Mouse (Mus musculus) brain, embryonic 14.5 days (tissue): ENCODE results near the gene Mylk. TPM values are rescaled to one million over a fixed set of nuclear protein-coding genes. Genes with fewer than 3 reads are reported as not detected.

Source experiments
- DNase-seq: peaks from one replicate; pipeline ENCODE4 v3.0.0-alpha.2; 2011; ENCODE audit warnings: low read depth
- CTCF ChIP-seq: fragments of 200-500 bp; IDR thresholded peaks from 2 replicates; pipeline ENCODE4 v1.5.1; 2012; ENCODE audit warnings: inconsistent platforms, mild to moderate bottlenecking, moderate library complexity, borderline replicate concordance; ENCODE audit not compliant: insufficient read depth, insufficient read length; ENCODE audit errors: extremely low read depth
- POLR2A ChIP-seq: fragments of 200-500 bp; IDR thresholded peaks from 2 replicates; pipeline ENCODE4 v1.6.1; 2012; ENCODE audit warnings: mild to moderate bottlenecking, inconsistent platforms, borderline replicate concordance; ENCODE audit not compliant: poor library complexity, insufficient read depth, insufficient read length, severe bottlenecking; ENCODE audit errors: extremely low read depth
- polyA plus RNA-seq: library from polyadenylated mRNA; depleted of rRNA; stranded (reverse); fragments of >200 nt; gene quantifications from 2 replicates; pipeline ENCODE4 v1.2.3, GENCODE M21; 2012

Mylk gene
- polyA plus RNA-seq, 1 experiment: 8.9 TPM

DNA sequence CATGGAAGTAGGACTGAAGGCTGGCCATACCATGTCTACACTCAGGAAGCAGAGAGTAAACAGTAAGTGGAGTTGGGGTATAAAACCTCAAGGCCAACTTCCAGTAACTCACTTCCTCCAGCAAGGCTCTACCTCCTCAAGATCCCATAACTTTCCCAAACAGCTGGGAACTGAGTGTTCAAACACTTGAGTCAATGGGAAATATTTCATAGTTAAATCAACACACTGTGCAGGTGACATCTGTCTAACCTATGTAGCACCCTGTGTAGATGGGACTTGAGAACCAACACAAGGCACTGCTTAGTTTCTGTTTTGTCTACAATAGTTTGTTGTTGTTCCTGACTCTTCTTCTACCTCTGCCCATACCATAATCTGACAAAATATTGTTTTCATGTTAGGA is 263.4 kb downstream of the Mylk start:
- TF ChIP-seq POLR2A (no peak), CTCF (no peak)
- no peak for DNase-seq

DNA sequence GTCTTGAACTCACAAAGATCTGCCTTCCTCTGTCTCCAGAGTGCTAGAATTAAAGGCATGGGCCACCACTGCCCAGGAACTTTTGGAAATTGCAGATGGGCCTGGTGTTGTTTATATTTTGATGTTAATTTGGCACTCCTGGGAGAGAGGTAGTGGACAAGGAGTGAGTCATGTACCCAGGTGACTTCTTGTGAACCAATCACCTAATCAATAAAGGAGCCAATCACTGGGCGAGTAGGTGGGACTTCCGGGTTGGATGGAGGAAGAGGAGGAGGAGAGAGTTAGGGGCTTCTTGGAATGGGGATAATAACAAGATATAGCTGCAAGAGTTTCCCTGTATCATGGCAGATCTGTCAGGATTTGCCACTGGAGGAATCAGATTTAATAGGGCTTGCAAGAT is 268.5 kb downstream of the Mylk start:
- DNase-seq: no peak
- TF ChIP-seq POLR2A (no peak), CTCF (no peak)

DNA sequence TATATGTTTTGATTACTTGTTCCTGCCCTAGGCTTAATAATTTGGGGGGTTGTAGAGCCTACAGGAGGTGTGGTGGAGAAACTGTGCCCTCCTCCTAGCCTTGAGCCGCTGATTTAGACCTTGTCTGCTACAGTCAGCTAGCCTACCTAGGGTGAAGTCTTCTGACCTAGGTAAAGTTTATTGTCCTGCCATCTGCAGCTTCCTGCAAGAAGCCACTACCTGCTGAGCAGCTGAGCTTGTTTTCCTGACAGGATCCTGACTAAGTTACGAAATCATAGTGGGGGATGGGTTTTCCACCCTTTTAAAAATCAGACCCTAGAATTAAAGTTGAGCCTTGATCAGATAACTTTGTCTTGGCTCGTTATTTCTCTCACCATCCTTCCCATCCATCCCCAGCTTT is 271.5 kb downstream of the Mylk start:
- TF ChIP-seq POLR2A (no peak), CTCF (no peak)
- no peak for DNase-seq

DNA sequence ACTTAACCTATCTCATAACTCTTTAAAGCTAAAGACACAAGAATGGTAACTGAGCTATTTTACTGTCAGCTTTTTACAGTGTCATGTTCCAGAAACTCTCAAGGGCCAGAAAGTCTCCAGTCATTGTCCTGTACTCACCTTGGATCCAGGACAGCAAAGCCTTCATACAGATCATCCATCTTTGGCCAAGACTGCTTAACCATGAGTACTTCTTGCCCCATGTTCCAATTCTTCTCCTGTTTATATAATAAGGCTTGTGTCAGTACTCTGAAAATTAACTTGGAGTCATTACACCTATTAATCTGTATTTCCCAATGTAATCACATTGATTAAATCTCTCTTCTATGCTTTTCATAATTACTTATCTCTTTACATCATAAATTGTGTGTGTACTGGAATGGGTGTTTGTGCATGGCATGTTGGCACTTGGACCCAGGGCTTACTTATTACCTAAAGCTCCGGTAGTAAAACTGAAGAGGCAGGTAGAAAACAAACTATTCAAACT is 273.5 kb downstream of the Mylk start:
- DNase-seq: no peak
- TF ChIP-seq POLR2A (no peak), CTCF (no peak)

DNA sequence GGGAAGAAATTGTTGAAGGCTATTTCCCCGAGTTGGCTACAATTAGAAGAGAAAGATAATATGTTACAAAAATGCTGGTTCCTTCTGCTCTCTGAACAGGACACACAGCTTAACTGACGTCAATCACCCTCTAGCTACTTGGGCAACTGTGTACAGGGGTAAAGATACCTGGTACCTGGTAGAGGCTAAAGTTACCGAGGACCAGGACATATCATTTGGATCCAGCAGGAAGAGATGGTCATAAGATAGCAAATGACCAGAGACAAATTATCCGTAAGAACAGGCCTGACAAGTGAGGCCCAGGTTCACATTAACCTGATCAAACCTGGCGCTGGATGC is 276.9 kb downstream of the Mylk start:
- no peak for TF ChIP-seq CTCF
- no peak for TF ChIP-seq POLR2A
- no peak for DNase-seq

DNA sequence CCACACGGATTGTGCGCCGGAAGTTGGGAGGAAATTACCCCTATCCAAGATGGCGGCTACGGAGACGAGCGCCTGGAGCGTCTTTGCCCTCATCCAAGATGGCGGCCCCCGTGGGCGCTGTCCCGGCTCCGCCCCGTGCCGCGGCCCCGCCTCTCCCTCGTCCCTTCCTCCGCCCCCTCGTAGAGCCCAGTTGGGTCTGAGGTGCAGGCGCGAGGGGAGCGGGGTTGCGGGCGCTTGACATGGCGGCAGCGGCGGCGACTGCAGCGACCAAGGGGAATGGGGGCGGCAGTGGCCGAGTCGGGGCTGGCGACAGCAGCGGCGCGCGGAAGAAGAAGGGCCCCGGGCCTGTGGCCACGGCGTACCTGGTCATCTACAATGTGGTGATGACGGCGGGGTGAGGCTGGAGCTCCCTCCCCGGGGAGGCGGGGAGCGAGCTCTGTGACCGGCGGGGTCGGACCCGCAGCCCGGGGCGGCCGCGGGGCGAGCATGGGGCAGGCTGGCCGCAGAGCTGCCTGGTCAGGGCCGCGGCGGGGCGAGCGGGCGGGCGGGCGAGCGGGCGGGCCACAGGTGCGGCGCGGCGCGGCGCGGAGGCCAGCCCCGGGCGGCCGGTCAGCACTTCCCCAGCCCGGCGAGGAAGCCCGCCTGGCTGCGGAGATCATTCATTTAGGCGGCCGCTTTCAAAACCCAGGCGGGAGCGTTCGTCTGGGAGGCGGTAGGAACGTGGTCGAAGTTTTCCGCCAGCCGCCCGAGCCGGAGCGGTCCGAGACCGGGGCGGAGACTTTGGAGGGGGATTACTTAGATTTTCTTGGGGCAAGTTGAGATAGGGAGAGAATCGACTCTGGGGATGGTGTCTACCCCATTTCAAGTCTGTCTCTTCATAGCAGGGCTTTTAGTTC is 277.5 kb downstream of the Mylk start, which contains the start of gene Hacd2:
TSS of gene Hacd2 (plus strand) at position 187 of the 896 bp plus-strand sequence.
- TF ChIP-seq CTCF: no peak
- TF ChIP-seq POLR2A: peak; percentile 90
- peak; percentile 97 for DNase-seq

DNA sequence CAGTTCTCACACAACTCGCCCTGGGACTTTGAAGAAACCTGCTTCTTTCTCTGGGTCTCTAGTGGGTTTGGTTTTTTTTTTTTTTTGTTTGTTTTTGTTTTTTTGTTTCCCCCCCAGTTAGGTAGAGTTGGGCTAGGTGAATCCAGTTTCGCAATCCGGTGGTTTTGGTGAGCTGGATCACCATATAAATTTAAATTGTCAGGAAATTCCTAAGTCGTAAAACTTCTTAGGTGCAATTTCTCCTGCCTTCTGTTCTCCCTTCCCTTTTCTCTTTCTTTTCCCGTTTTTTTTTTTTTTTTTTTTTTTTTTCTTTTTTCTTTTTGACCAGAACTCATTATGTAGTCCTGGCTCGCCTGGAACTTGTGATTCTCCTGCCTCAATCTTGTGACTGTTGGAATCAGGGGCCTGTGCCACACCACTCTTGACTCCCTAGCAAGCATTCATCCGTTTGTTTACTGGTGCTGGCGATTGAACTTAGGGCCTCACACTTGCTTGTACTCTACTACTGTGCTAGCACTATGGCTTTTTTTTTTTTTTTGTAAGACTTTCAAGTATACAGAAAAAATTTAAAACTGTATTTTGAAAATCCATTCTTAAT is 278.2 kb downstream of the Mylk start:
- DNase-seq: no peak
- TF ChIP-seq POLR2A (no peak), CTCF (no peak)

DNA sequence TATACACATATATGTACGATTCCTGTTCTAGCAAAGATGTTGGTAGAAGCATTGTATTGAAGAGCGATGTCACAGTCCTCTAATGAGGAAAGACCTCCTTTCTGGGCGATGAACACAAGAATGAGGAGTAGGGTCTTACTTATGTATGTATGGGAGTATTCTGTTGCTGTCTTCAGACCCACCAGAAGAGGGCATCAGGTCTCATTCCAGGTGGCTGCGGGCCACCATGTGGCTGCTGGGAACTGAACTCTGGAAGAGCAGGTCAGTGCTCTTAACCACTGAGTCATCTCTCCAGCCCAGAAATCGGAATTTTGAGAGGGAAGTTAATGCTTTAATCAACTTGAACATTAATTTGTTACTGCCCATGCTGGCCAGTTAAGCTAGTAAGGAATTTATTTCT is 279.3 kb downstream of the Mylk start:
- DNase-seq: no peak

DNA sequence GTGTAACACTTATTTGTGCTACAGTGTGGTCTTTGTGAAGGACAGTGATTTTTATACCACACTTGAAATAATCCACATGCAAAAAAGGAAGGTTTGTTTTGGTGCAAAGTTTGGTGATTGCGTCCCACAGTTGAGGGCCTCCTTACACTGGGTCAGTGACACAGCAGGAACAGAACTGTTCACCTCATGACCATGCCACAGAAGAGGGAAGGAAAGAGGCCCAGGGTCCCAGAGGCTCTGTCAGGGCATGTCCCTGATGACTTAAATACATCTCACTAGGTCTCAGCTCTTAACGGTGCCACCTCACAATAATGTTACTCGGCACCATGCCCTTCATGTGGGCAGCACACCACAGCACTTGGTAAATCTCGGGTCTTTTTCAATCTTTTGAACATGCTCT is 280.3 kb downstream of the Mylk start:
- TF ChIP-seq CTCF (no peak), POLR2A (no peak)
- DNase-seq: no peak

More for the DNA sequence above, 279.3 kb downstream of the Mylk start:
- TF ChIP-seq CTCF (no peak; the same call in 1 of the 2 replicates), POLR2A (no peak)

DNA sequence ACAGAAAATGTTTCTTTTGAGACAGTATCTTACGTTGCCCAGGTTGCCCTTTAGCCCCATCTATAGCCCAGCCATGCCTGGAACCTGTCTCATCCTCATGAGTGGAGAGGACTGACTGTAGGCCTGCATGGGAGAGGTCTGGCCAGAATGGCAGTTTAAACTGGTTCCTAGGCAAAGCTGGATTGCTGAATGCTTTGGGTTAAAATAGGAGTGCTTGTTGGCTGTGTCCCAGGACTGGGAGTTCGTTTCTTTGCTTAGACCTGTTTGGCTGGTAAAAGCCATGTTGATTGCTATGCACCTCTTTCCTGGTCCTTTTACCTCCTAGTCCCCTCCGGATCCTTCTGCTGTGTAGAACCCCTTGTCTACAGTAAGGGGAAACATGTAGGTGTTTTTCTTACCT is 288.2 kb downstream of the Mylk start:
- no peak for DNase-seq
- TF ChIP-seq POLR2A (no peak), CTCF (no peak)

DNA sequence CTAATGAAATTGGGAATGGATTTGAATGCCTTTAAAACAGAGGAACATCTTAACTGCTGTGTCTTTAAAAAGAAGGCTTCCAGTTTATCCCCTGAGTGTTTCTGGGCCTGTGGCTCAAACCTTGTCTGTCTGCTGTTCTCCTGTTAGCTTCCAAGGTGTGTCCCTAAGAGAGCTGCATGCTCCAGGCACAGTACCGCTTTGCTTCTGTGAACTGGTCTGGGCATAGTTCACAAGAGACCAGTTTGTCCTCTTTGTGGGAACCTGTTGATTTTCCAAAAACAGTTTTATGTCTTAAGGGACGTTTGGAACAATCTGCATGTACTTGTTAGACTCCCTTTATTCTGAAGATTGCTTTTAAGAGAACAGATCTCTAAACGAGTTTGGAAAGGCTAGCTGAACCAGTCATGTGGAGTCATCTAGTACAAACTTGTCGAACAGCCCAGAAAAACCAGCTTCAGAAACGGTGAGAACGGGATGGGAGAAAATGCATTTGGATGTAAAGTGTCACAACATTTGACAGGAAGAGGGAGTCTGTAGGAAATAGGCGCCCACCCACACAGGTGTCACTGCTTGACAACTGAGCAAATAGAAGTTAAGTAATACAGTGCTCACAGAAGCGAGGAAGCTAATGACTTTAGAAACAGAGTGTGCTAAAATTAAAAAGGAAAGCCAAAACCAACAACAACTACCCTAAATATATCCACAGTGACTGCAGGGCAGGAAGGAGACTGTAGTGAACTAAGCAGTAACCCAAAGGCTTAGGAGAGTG is 289.0 kb downstream of the Mylk start:
- DNase-seq: no peak
- TF ChIP-seq CTCF (no peak), POLR2A (no peak)

DNA sequence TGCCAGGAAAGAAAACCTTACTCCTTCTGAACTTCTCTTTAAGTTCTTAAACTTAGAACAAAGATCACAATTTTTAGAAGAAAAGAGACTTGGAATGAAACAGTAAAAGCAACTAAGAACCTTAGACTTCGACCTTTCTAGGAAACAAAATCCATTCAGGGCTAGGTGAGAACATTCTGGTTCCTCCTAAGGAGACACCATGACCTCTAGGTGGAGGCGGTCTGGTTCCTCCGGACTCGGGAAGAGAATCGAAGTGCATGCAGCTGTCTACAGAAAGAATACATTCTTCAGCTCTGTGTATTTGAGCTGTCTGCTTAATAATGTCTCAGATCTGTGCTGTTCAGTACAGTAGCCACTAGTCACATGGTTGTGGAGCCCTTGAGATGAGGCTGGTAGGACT is 290.0 kb downstream of the Mylk start:
- no peak for DNase-seq
- no peak for TF ChIP-seq POLR2A
